Mouse (Mus musculus) left cerebral cortex, postnatal 25 days (tissue): ENCODE measurements around the gene Tdgf1. TPM values are rescaled to one million over a fixed set of nuclear protein-coding genes. Genes with fewer than 3 reads are reported as not detected.
A peak's percentile ranks its signal among the peaks of the same experiment; 100 is the strongest.

Experiments used
- DNase-seq, 2 experiments: peaks; one replicate each; pipeline ENCODE4 v3.0.0; 2022; ENCODE audit warnings: low spot score in 2 of 2, mixed read lengths in 1 of 2
- intact Hi-C: fragments of 180-260 bp; cut with DNase I; formaldehyde crosslinking; loops from one replicate; pipeline ENCODE4 v1.15.1; 2025
- total RNA-seq, 2 experiments: library from RNA; stranded (reverse); gene quantifications; 2 replicates each; pipeline ENCODE4 v1.2.3; 2021

The Tdgf1 gene
- total RNA-seq, 2 experiments from 2014 or later, result 0.43 TPM; not detected in 1

- intact Hi-C loops, result loop anchor here (5.0 kb wide), 1 partner anchor 151 kb away; no protein-coding TSS in a partner anchor
- no peak for DNase-seq
Measured at GRCm38 (mm10) chr9:110920665-110921419, 25.1 kb downstream of the Tdgf1 start.

- intact Hi-C loops, result loop anchor here (5.0 kb wide), 1 partner anchor 36 kb away; the partner anchor contains the start of gene Lrrc2
- DNase-seq, result no peak
Measured at GRCm38 (mm10) chr9:110916786-110917185, 29.2 kb downstream of the Tdgf1 start, which contains the start of gene Fam240a. Fam240a (minus strand) TSS chr9:110916861.

GRCm38 (mm10) chr9:110915466-110915865, 30.5 kb downstream of the Tdgf1 start:
- intact Hi-C loops, result loop anchor here (5.0 kb wide), 1 partner anchor 37 kb away; the partner anchor contains the start of gene Lrrc2

GRCm38 (mm10) chr9:110914631-110915236, 31.2 kb downstream of the Tdgf1 start:
- no peak for DNase-seq
- intact Hi-C loops, result loop anchor here (5.0 kb wide), 1 partner anchor 38 kb away; the partner anchor contains the start of gene Lrrc2

More at GRCm38 (mm10) chr9:110915466-110915865, 30.5 kb downstream of the Tdgf1 start:
- no peak for DNase-seq

GRCm38 (mm10) chr9:110909371-110909967, 36.5 kb downstream of the Tdgf1 start:
- intact Hi-C loops, result no loop called here
- peak in 1 of 2 experiments; percentile 28 for DNase-seq

- intact Hi-C loops, result no loop called here
- no peak for DNase-seq
Measured at GRCm38 (mm10) chr9:110908631-110909016, 37.3 kb downstream of the Tdgf1 start.

GRCm38 (mm10) chr9:110907838-110908630, 37.9 kb downstream of the Tdgf1 start:
- no peak for DNase-seq
- intact Hi-C loops, result no loop called here

- DNase-seq, result no peak
- intact Hi-C loops, result no loop called here
Measured at GRCm38 (mm10) chr9:110907201-110907837, 38.6 kb downstream of the Tdgf1 start.

GRCm38 (mm10) chr9:110902271-110902670, 43.7 kb downstream of the Tdgf1 start:
- no peak for DNase-seq

GRCm38 (mm10) chr9:110901204-110901603, 44.8 kb downstream of the Tdgf1 start:
- no peak for DNase-seq
- intact Hi-C loops, result no loop called here

More at GRCm38 (mm10) chr9:110902271-110902670, 43.7 kb downstream of the Tdgf1 start:
- intact Hi-C loops, result no loop called here

GRCm38 (mm10) chr9:110899451-110900008, 46.4 kb downstream of the Tdgf1 start:
- intact Hi-C loops, result no loop called here
- DNase-seq, result no peak

GRCm38 (mm10) chr9:110896595-110896994, 49.4 kb downstream of the Tdgf1 start:
- no peak for DNase-seq
- intact Hi-C loops, result no loop called here

GRCm38 (mm10) chr9:110895994-110896393, 50.0 kb downstream of the Tdgf1 start:
- intact Hi-C loops, result no loop called here
- no peak for DNase-seq

GRCm38 (mm10) chr9:110895507-110895906, 50.5 kb downstream of the Tdgf1 start:
- intact Hi-C loops, result no loop called here
- DNase-seq, result no peak

GRCm38 (mm10) chr9:110893429-110893828, 52.5 kb downstream of the Tdgf1 start:
- intact Hi-C loops, result no loop called here
- no peak for DNase-seq

GRCm38 (mm10) chr9:110892552-110892951, 53.4 kb downstream of the Tdgf1 start:
- no peak for DNase-seq
- intact Hi-C loops, result no loop called here

GRCm38 (mm10) chr9:110891077-110891828, 54.7 kb downstream of the Tdgf1 start:
- DNase-seq, result no peak
- intact Hi-C loops, result no loop called here
